Mouse (Mus musculus) liver, embryonic 11.5 days (tissue): ENCODE measurements around the gene Arhgef28. TPM values are rescaled to one million over a fixed set of nuclear protein-coding genes. Genes with fewer than 3 reads are reported as not detected.

Experiments
- ATAC-seq: fragments of 200-750 bp; cut with Nextera tagmentation; replicated peaks from 2 replicates; pipeline ENCODE4 v1.8.0; 2017; ENCODE audit warnings: moderate number of reproducible peaks, mild to moderate bottlenecking, moderate TSS enrichment, moderate library complexity; ENCODE audit not compliant: low FRiP score
- DNase-seq: peaks from one replicate; pipeline ENCODE4 v3.0.0-alpha.2; 2017; ENCODE audit warnings: low spot score
- H3K27ac ChIP-seq: fragments of 300-500 bp; sonication (generic); 2 replicates; pipeline ENCODE4 v1.5.1; 2014; ENCODE audit warnings: mild to moderate bottlenecking, low read depth, low read length, control low read depth
- H3K27me3 ChIP-seq: fragments of 300-500 bp; sonication (generic); replicated peaks from 2 replicates; pipeline ENCODE4 v1.6.1; 2014; ENCODE audit warnings: low read length, mixed read lengths; ENCODE audit not compliant: control insufficient read depth, insufficient read depth
- H3K36me3 ChIP-seq: fragments of 300-500 bp; sonication (generic); 2 replicates; pipeline ENCODE4 v1.6.1; 2014; ENCODE audit warnings: mild to moderate bottlenecking, low read length, moderate library complexity, mixed read lengths; ENCODE audit not compliant: control insufficient read depth, insufficient read depth
- H3K4me1 ChIP-seq: fragments of 300-500 bp; sonication (generic); replicated peaks from 2 replicates; pipeline ENCODE4 v1.6.1; 2014; ENCODE audit warnings: low read length, mixed read lengths; ENCODE audit not compliant: control insufficient read depth, insufficient read depth
- H3K4me2 ChIP-seq: fragments of 300-500 bp; sonication (generic); 2 replicates; pipeline ENCODE4 v1.6.1; 2014; ENCODE audit warnings: mild to moderate bottlenecking, control low read depth, moderate library complexity
- H3K4me3 ChIP-seq: fragments of 300-500 bp; sonication (generic); 2 replicates; pipeline ENCODE4 v1.5.1; 2014; ENCODE audit warnings: low read depth, low read length, control low read depth
- H3K9ac ChIP-seq: fragments of 300-500 bp; sonication (generic); 2 replicates; pipeline ENCODE4 v1.6.1; 2014; ENCODE audit warnings: low read depth, low read length, control low read depth
- H3K9me3 ChIP-seq: fragments of 300-500 bp; sonication (generic); 2 replicates; pipeline ENCODE4 v1.6.1; 2016; ENCODE audit warnings: low read length, inconsistent platforms, mixed read lengths; ENCODE audit not compliant: control insufficient read depth
- WGBS: fragments of 180-500 bp; shearing (Covaris S2); extraction: QIAGEN DNeasy Blood & Tissue Kit; methylation state at CpG from one replicate; pipeline ENCODE4 v1.1.7; 2014; 5-methylcytosine and 5-hydroxymethylcytosine counted together
- polyA plus RNA-seq: library from polyadenylated mRNA; unstranded; fragments of >200 nt; fragmentation: Nextera tagmentation; extraction: Ambion mirVana; gene quantifications from 2 replicates; pipeline ENCODE4 v1.2.1, GENCODE M21; 2014

Gene Arhgef28
- polyA plus RNA-seq, 1 experiment from 2014 or later: 2.7 TPM

GRCm38 (mm10) chr13:98192596-98192995, 13.6 kb downstream of the Arhgef28 start:
- 69% methylated on average over 10 of the region's 10 CpGs for WGBS
- ATAC-seq (no peak), DNase-seq (no peak)
- H3K4me2 ChIP-seq: no peak overlapping the region
- H3K27me3 ChIP-seq: no peaks in the 10 kb centered on the region
- H3K4me3 ChIP-seq: no peak overlapping the region
- no peak overlapping the region for H3K27ac ChIP-seq
- no peaks in the 10 kb centered on the region for H3K36me3 ChIP-seq
- H3K9me3 ChIP-seq: no peaks in the 10 kb centered on the region
- peaks cover under 1% of the 10 kb centered on the region; the same call in 1 of the 2 replicates for H3K4me1 ChIP-seq
- H3K9ac ChIP-seq: no peak overlapping the region

GRCm38 (mm10) chr13:98188500-98188899, 17.7 kb downstream of the Arhgef28 start:
- Histone ChIP-seq H3K9me3 (no peaks in the 10 kb centered on the region), H3K4me3 (no peak overlapping the region), H3K9ac (no peak overlapping the region), H3K27ac (peak overlapping the region; percentile 19; the same call in 1 of the 2 replicates), H3K27me3 (no peaks in the 10 kb centered on the region), H3K36me3 (no peaks in the 10 kb centered on the region), H3K4me2 (no peak overlapping the region), H3K4me1 (peaks cover 7% of the 10 kb centered on the region; the same call in 1 of the 2 replicates)
- WGBS: 74% methylated on average over 2 of the region's 2 CpGs
- DNase-seq (no peak), ATAC-seq (peak; percentile 92)

DNA sequence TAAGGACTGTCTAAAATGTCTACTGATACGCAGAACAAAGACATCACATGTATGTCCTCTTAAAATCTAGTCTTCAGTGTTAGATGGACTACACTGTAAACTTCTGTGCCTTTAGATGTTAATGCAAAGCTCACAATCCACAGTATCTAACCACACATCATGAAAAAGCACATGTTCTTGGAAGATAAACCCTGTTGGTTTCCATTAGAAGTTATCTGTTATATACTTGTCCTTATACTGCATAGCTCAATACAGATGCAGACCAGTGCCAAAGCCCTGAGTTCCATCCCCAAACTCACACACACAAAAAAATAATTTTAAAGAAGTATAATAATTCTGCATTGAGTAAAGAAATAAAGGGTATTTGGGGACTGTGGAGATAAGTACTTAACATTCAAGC, 18.3 kb downstream of the Arhgef28 start:
- peak overlapping the region; percentile 36 for H3K4me2 ChIP-seq

DNA sequence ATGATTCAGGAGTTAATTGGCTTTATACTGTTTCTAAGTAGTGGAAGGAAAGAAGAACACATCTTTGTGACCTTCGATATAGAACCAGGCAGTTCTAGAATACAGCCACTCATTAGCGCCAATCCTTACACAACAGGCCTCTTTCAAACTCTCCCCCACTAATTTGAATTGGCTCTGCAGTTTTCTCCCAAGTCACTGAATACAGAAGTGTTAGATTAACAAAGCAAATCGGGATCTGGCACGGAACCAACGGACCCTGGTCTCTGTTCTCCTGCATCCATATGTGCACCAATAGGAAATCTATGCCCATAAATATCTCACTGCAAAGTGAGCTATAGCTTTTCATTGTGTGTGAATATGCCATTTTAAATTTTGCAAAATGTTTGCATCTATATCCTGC, 20.1 kb downstream of the Arhgef28 start:
- ATAC-seq: no peak
- no peak overlapping the region for H3K9ac ChIP-seq

More for the DNA sequence above, 18.3 kb downstream of the Arhgef28 start:
- Histone ChIP-seq H3K27ac (peak overlapping the region; percentile 19; the same call in 1 of the 2 replicates), H3K9ac (no peak overlapping the region), H3K4me3 (no peak overlapping the region), H3K9me3 (no peaks in the 10 kb centered on the region), H3K27me3 (no peaks in the 10 kb centered on the region), H3K4me1 (peaks cover 7% of the 10 kb centered on the region; the same call in 1 of the 2 replicates), H3K36me3 (no peaks in the 10 kb centered on the region)
- DNase-seq: no peak
- WGBS: 82% methylated on average over 1 of the region's 1 CpGs
- ATAC-seq: peak; percentile 87

DNA sequence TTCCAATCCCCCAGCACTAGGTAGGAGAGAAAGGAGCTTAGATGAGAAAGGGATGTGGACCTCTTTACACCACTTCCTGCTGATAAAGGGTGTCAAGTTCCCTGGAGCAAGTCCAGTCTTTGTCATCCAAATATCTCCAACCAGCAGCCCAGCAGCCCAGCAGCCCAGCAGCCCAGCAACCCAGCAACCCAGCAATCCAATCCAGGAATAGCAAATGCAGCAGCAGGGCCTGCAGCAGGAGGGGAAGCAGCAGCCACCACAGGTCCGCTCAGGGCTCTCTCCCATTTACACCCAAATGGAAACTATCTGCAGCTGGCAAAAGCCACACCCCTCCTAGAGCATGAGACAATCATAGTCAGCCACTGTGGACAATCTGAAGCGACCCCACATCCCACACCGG, 21.6 kb downstream of the Arhgef28 start:
- 30% methylated on average over 3 of the region's 3 CpGs for WGBS
- no peaks in the 10 kb centered on the region for H3K36me3 ChIP-seq
- no peaks in the 10 kb centered on the region for H3K9me3 ChIP-seq
- no peaks in the 10 kb centered on the region for H3K27me3 ChIP-seq
- DNase-seq (no peak), ATAC-seq (no peak)
- no peak overlapping the region for H3K27ac ChIP-seq
- peaks cover 7% of the 10 kb centered on the region; the same call in 1 of the 2 replicates for H3K4me1 ChIP-seq
- H3K9ac ChIP-seq: no peak overlapping the region
- H3K4me2 ChIP-seq: no peak overlapping the region
- H3K4me3 ChIP-seq: no peak overlapping the region

More for the DNA sequence above, 20.1 kb downstream of the Arhgef28 start:
- Histone ChIP-seq H3K27me3 (no peaks in the 10 kb centered on the region), H3K27ac (no peak overlapping the region), H3K4me2 (no peak overlapping the region), H3K4me1 (peaks cover 7% of the 10 kb centered on the region; the same call in 1 of the 2 replicates), H3K4me3 (no peak overlapping the region), H3K9me3 (no peaks in the 10 kb centered on the region), H3K36me3 (no peaks in the 10 kb centered on the region)
- WGBS: 84% methylated on average over 5 of the region's 5 CpGs
- no peak for DNase-seq

DNA sequence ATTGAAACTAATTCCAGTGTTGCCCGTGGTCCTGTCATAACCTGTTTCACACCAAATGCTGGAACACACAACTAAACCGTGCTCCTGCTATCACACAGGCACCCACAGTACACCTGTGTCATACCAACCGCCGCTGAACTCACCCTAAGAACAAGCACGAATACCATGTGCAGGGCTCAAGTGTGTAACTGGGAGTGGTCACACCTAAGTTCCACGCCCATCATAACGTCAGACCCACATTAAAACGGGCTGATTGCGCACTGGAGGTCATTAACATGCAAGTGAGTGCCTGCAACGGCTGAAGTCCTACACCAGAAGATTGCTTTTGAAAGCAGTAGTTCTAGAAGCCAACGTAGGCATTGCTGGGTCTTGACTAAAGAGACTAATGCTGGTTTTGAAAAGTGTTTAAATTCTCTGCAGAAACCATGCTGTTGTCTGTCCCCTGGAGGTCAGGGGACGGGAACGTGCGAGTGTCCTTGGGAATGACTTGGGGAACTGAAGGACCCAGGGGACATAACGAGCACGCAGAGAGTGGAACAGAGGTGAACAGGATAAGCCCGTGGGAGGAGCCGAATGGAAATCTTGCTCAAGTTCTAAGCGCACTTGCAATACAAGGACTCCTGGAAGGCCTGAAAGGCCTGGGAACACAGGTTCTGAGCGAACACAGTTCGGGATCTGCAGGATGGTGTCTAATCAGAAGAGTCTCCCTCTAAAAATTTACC, 22.9 kb downstream of the Arhgef28 start:
- no peak for DNase-seq
- WGBS: 85% methylated on average over 21 of the region's 21 CpGs

DNA sequence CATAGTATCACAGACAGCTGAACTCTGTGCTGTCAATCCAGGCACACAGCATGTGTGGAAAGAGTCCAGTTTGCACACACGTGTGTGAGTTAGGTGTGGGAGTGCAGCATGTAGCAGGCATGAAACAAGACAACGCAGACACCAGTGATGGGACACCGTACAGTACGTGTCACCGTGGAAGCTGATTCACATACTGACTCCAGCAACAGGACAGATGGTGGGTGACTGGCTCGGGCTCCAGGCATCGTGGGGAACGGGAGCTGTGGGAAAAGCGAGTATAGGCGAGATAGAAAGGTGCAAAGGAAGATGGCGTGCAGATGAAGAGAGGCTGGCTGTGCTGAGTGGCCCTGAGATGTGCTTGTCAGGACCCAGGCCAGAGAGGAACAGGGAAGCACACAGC, 23.9 kb downstream of the Arhgef28 start:
- Histone ChIP-seq H3K4me3 (no peak overlapping the region), H3K4me2 (no peak overlapping the region), H3K9ac (no peak overlapping the region), H3K4me1 (peaks cover 4% of the 10 kb centered on the region; the same call in 1 of the 2 replicates), H3K27me3 (no peaks in the 10 kb centered on the region), H3K9me3 (no peaks in the 10 kb centered on the region), H3K27ac (no peak overlapping the region), H3K36me3 (no peaks in the 10 kb centered on the region)
- 90% methylated on average over 11 of the region's 11 CpGs for WGBS
- DNase-seq (no peak), ATAC-seq (no peak)

More for the DNA sequence above, 22.9 kb downstream of the Arhgef28 start:
- Histone ChIP-seq H3K27me3 (no peaks in the 10 kb centered on the region), H3K9ac (no peak overlapping the region), H3K4me2 (no peak overlapping the region), H3K4me3 (no peak overlapping the region), H3K36me3 (no peaks in the 10 kb centered on the region), H3K27ac (no peak overlapping the region), H3K9me3 (no peaks in the 10 kb centered on the region), H3K4me1 (peaks cover 7% of the 10 kb centered on the region; the same call in 1 of the 2 replicates)
- ATAC-seq: no peak

GRCm38 (mm10) chr13:98180636-98181035, 25.6 kb downstream of the Arhgef28 start:
- ATAC-seq (no peak), DNase-seq (no peak)
- H3K4me1 ChIP-seq: no peaks in the 10 kb centered on the region
- no peak overlapping the region for H3K9ac ChIP-seq
- WGBS: 78% methylated on average over 8 of the region's 8 CpGs
- H3K27ac ChIP-seq: no peak overlapping the region
- H3K4me2 ChIP-seq: no peak overlapping the region
- H3K9me3 ChIP-seq: no peaks in the 10 kb centered on the region
- no peaks in the 10 kb centered on the region for H3K27me3 ChIP-seq
- H3K4me3 ChIP-seq: no peak overlapping the region
- no peaks in the 10 kb centered on the region for H3K36me3 ChIP-seq
